Mouse (Mus musculus): ENCODE measurements at regions not wholly inside any gene's neighbourhood (a gene's known extent, or its start where the extent isn't known, plus 50 kb on each side); places are given as distances from the start of the nearest gene placed in this dataset.

DNA sequence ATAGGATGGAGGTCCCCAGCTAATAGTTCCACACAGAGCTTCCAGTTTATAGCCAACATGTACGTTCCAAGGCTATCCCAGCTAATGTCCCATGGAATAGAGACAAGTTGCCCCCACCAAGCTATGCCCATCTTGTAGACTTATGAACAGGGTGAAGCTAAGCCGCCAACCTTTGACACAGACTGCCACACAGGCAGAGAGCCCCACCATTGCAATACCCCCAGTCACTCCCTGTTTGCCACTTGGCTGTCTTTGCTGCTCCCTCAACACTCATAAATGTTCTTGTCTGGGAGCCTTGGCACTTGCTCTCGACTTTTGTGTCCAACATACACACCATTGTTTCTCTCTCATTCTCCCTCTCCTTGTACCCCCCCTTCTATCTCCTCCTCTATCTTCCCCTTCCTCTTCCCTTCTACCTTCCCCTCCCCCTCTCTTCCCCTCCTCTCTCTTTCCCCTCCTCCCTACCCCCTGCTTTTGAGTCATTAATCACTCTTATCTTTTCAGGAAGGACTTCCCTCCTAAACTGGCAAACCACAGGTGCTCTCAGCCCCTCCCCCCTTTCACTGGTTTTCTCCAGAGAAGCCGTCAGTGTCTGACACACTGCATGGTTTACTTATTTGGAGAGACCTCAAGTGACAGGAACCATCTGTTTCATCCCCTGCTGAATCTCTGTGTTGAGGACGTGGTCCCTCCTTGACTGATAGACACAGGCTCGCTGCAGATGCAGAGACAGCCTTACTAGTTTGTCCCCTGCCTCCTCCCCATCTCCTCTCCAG, 148.2 kb downstream of the Kdr start:
- CTCF ChIA-PET: no interaction called here

DNA sequence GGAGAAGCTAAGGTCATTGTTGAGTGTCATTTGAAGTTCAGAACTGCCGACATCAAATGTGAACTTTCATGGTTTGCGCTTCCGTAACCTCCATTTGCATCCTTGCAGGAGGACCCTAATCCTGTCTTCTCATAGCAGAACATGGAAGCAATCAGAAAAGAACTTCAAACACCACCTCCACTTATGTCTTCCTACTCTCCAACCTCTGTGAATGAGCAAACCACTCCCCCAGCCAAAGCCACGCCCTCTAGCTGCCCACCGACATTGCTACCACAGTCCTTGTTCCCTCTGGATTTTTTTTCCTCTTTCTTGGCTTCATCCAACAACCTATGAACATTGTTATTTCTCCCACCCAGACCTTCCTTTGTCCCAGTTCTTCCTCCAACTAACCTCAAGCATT, 149.9 kb downstream of the Kdr start:
- CTCF ChIA-PET: no interaction called here

DNA sequence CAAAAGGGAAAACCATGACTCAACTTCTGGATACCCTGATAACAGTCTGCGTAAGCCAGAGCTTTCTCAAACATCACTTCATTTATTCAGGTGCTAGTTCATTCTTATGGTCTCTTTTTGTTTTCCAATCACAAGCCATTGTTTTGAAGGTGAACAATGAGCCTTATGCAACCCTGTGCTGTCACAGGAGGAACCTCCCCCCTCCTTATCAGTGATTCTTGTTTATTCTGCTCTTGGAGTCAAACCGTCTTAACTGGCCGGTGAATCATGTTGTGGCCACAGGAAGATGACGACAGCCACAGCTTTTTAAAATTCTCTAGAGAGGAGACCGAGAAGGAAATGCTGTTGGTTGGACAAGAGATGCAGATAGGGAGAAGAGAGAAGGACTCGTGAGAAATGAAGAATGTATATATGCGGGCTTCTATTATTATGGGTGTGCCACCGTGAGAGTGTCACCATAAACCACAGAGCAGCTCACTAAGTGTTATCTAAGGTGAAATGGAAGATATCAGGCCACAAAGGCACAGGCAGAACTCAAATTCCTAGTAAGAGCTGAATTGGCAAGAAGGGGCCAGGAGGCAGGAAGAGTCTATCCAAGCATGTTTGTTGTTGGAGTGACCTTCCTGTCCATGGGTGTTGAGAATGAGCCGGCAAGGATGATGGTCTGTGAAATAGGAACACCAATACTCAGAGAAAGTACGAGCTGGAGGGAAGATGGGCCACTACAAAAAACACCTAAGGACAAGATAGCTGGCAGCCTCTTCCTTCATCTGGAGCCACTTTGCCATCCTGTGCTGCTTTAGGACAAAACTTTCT, 151.8 kb downstream of the Kdr start:
- CTCF ChIA-PET: interaction anchor here (0.6 kb wide), 1 partner anchor 281 kb away, joined by 3 read pairs; no protein-coding TSS in a partner anchor

DNA sequence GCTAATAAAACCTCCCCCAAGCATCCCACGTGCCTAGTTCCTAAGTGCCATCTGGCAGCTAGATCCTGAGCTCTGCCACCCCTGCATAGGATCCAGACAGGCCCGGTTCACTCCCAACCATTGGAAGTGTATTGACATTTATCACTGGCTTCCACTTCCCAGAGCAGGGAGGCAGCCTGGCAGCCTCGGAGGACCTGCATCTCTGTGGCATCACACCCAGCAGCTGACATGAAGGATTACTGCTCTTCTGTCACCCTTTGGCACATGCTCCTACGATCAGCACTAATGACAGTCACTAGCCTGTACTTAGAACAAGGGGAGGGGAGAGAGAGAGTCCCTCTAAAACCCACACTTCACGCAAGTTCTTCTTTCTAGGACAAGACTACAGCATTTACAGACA, 152.7 kb downstream of the Kdr start:
- CTCF ChIA-PET: no interaction called here

DNA sequence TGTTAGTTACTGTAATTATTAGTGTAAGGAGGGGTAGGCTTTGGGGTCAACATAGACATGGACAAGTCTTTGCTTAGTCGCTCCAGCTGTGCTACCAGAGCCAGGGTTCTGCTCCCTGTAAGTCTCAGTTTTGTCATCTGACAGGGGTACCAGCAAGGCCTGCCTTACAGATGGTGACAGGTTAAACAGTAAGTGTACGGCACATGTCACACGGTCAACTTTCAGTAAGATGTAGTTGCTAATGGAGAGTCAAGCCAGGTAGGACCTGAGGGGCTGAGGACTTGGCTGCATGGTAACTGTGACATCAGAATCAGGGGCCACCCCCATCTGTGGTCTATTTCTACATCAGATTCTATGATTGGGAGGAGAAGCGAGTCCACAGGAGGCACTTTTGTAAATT, 153.6 kb downstream of the Kdr start:
- CTCF ChIA-PET: no interaction called here

DNA sequence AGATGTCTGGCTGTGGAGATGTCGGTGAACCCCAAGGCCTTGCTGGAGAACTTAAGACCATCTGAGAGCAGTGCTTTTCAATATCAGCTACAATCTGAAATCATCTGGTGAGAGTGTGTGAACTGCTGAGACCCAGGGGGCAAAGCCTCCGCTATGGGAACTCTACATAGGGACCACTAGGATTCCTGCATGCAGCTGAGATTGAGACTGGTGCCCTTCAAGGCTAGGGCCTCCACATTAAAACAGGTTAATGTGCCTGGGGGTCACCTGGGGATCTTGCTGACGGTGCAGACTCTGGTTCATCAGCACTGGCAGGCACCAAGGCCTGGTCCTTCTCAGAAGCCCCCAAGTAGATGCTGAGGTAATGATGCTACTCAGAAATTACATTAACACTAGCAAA, 154.6 kb downstream of the Kdr start:
- CTCF ChIA-PET: no interaction called here

DNA sequence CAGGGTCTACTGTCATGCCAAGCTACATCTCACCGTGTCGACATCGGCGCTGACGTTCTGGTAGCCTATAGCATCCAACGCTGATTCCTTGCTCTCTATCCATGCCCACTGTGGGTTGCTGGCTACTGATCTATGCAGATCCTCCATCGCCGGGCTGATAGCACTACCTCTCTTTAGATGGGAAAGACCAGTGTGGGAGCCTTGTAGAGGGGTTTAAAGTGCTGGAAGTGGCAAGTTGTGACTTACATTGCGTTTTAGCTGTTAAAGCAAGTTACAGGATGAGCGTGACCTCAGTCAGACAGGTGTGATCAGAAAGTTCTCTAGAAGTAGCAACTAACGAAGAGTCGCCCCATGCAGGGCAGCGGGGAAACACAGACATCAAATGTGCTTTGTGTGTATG, 160.9 kb downstream of the Kdr start:
- CTCF ChIA-PET: no interaction called here

DNA sequence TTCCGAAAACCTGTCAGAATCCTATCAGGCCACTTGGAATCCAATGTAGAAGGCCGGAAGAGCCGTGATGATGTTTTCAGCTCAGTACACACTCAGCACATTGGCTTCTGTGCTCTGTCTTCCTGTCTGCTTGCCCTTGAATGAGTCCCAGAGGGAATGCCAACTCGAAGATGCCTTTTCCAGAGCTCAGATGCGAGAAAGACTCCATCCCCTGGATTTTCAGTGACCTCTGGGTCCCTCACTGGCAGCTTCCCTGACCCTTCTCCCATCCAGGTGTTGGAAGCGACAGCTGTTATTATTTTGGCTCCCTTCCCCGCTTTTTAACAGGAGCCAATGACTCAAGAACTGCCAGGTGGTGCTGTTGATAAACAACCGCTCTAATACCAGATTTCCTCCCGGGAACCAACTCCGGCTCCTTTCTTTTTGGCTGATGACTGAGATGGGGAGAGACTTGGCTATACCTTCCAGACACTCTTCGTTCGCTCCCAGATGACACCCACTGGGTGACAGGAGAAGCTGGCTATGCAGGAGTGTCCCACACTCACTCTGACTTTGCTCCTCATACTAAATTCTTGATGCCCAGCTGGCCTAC, 163.8 kb downstream of the Kdr start:
- CTCF ChIA-PET: interaction anchor here (0.5 kb wide), 1 partner anchor 1912 kb away, joined by 3 read pairs; no protein-coding TSS in a partner anchor

DNA sequence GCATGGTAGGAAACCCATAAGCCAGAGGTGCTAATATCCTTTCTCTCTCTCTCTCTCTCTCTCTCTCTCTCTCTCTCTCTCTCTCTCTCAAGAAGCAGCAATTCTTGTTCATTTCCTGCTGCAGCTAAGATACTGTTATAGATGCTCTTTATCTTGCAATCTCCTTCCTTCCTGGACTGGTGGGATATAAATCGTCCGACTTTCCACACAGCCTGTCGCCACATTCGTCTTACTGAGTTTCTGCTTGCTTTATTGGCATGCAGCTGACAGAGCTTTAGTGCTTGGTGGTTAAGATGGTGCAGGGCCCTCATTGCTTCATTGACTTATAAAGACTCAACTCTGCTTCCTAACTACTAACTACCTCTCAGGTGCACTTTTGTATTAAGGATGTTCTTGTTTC, 165.6 kb downstream of the Kdr start:
- CTCF ChIA-PET: no interaction called here

DNA sequence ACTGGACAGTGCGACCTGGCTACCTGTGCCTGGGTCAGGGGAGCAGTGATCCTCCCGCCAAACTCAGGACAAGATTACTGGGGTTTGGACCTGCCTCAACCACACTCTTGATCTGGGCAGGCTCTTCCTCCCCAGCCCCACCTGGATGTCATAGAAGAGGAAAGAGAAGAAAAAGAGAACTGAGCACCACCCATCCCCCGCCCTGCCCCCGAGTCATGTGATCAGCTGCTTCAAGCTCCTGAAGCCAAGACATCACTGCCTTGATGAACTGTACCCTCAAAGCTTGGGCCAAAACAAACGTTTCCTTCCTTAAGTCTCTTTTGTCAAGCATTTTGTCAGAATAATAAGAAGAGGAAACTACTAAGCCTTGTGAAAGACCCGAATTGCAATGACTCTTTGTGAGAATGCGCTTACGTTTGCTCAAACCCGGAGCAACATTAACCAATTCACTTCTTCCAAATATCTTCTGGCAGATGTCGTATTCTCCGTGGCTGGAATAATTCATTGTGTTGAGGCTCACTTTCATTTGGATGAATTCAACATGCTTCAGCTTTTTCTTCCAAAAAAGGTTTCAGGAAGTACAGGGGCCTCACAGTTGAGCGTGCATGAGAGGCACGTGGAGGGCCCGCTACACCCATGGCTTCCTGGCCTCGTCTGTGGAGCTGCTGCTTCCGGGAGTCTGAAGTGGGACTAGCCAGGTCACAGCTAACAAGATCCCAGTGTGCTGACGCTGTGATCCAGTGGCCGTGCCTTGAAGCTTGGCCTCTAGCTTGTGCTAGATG, 169.5 kb downstream of the Kdr start:
- CTCF ChIA-PET: no interaction called here

DNA sequence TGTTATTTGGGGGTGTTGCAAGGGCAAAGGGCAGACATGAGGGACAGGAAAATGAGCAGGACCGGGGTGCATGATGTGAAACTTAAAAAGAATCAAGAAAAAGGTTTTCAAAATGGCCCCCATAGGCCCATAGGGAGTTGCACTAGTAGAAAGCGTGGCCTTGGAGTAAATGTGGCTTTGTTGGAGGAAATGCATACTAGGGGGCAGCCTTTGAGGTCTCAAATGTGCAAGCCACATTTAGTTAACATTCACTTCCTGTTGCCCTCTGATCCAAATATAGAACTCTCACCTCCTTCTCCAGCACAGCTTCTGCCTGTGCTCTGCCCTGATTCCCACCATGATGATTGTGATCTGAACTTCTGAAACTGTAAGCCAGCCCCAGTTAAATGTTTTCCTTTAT, 173.2 kb downstream of the Kdr start:
- CTCF ChIA-PET: no interaction called here

DNA sequence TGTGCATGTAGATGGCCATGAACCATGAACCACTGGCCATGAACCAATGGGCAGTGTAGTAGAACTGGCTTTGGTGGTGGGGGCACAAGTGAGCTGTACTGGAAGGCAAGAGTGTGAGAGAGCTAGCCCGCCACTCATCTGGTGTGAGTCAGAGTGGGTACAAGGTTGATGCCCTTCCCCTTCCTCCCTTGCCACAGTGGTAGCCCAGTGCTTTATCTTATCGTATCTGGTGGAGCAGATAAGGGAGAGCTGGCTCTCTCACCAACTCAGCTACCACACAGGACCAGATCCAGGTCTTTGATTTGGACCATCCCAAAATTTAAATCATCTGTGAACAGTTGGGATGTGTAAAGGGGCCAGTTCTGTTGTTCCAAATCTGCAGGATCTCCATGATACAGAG, 173.9 kb downstream of the Kdr start:
- CTCF ChIA-PET: no interaction called here

DNA sequence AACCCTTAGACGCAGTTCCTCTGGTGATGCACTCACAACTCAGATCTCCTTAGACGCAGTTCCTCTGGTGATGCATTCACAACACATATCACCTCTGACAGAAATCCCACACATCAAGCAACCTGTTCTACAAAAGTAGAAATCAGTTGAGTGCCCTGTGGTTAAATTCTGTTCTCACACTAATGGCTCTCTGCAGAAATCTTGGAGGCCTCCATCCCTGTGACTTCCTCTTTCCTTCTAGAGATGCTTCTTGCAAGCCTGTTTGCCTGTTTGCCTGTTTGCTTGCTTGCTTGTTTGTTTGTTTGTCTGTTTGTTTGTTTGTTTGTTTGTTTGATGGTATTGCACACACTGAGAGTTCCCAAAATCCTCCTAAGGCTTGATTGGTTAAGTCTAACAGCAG, 175.2 kb downstream of the Kdr start:
- CTCF ChIA-PET: no interaction called here

DNA sequence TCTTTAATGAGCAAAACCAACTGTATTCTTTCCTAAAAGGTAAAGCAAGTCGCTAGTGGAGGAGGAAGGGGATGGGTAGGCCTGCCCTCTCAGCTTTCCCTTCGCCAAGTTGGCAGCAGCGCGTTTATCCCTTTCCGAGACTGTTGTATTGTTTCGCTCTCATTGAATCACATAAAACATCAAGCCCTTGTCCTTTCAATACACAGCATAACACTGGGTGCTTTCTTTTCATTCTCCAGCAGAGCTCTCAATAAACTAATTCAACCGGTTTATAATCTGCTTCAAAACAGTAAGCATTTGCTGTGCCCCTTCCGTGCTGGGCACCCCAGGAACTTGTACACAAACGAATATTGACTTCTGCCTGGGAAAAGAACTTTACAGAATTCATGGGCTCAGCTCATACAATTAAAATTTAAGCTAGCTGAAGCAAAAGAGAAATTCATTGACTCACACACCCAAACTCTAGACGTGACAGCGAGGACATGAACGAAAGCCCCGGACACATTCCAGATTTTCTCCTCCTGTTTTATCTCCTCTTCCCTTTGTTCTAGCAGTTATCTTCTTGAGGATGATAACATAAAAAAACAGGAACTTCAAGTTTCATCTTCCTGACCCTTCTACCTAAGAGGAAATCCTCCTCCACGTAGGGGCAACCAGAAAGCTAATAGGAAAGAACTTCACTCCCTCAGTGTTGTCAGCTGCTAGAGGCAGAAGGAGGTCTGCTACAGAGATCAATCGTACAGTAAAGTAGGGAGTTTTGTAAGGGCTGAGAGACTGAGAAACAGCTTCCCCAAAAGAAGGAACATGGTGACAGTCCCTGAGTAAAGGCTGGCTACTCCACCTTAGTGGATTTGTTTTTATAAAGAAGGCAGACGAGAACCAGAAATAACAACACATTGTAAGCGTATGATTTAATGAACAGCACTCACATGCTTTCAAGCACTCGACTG, 177.9 kb downstream of the Kdr start:
- CTCF ChIA-PET: no interaction called here

DNA sequence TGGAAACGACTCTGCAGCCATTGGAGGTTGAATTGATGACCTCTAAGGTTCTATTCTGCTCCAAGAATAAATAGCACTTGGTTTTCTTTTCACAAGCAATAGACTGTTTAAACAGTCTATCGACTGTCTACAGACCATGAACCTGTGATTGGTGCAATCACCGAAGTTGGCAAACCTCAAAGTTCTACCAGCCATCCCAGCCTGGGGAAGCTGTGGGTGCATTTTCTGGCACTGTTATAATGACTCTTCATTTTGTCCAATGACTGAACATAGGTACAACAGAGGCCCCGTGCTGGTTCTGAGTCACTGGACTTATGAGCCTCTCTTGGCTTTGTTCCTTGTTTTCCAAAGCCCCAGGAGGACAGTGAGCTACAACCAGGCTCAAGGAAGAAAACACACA, 178.6 kb downstream of the Kdr start:
- CTCF ChIA-PET: no interaction called here

DNA sequence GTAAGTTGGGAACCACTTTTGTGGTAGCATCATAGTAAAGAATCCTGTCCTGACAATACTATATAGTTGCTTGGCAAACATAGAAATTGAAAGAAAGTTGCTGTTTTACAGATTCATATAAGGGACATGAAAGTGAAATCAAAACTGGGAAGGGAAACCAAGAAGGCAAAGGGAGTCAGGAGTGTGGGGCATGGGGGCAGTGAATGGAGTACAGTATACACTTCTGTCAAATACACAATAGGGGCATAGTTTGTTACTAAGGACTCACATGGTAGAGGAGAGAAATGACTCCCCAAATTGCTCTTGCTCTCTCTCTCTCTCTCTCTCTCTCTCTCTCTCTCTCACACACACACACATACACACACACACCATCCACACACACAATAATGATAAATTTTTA, 185.1 kb downstream of the Kdr start:
- CTCF ChIA-PET: no interaction called here

DNA sequence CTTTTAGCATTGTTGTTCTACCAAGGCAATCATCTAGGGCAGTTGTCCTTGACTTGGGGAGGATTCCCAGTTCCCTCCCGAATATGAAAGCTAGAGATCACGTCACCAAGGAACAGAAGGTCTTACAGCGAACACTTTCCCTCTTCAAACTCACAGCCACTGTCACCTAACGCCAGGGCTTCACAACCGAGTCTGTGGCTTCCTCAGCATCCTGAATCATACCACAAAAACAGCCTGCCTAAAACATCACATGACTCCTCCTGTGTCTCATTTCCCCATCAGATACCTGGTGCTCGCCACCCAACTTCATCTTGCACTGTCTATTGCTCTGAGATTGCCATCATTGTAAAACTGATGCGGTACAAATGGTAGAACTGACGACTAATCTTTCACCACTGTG, 186.5 kb downstream of the Kdr start:
- CTCF ChIA-PET: no interaction called here

DNA sequence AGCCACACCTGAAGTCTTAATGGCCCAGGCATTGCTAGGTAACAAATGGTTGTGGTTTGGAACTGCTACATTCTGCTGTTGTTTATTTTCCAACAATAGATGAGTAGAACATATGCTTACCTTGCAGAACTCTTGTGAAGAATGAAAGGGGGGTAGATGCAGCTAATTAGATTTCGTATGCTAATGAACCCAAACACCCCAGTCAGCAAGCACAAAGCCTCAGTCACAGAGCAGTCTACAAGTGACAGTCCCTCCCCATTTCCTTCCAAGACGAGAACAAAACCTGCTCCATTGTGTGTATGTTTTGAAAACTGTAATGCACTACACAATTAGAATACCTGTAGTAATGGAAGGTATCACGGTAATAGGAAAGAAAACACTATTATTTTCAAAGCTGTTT, 190.2 kb downstream of the Kdr start:
- CTCF ChIA-PET: no interaction called here

DNA sequence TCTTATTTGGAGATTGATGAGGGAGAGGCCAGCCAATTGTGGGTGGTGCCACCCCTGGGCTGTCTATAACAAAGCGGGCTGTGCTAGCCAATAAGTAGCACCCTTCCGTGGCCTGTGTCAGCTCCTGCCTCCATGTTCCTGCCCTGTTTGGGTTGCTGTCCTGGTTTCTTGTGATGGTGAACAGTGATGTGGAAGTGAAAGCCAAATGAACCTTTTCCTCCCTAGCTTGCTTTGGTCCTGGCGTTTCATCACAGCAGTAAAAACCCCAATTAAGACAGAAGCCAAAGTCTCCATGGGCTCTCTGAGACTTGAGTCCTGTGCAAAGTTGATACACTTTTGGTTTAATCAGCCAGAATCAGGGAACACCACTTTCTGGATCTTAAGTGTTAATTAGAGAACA, 192.1 kb downstream of the Kdr start:
- CTCF ChIA-PET: no interaction called here

DNA sequence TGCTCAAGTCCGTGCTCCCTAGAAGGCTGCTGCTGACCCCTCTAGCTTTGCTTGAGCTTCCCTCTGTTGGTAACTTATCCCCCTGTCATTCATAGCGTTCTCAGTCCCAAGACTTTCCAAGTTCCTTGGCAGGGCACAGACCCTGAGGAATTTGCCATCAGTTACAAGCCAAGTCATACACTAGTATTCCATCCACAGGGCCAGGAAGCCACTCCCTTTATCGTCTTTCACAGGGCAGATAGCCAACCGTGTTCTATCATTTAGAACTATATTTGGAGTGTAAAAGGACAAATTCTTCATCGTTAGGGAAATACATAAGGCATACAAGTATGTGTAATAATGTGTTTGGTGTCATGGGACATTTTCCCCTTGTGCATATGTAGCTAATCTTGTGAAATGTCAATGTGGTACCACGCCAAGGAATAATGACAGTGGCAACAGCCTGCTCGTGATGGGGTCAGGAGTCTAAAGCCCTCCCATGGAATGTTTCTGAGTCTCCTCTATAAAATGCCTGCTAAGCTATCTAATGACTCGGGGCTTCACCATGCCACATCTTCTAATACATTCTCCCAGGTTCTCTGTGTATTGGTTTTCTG, 193.2 kb downstream of the Kdr start:
- CTCF ChIA-PET: no interaction called here

DNA sequence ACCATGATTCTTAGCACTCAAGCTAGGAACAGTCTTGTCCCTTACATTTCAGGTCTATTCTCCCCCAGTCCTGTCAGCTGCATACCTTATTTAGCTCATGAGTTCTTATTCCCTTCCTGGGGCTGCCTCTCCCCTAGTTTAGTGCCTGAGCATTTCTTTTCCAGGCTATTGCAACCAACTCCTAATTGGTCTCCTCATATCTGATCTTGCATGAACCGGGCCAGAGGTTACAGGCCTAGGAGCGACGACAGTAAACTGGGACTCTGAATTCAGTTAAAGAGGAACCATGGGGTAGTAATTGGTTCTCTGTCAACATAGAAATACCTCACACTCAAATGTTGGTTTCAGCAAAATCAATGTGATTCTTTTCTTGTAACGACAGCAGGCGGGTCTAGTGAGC, 195.9 kb downstream of the Kit start:
- CTCF ChIA-PET: no interaction called here

All from spleen, embryonic (tissue).